Mouse (Mus musculus) spleen, adult 2 months (tissue): ENCODE measurements around the gene Rpl6.

ENCODE experiments used
- CTCF ChIP-seq: fragments of 200-500 bp; IDR thresholded peaks from 2 replicates; pipeline ENCODE4 v1.5.1; 2011; ENCODE audit warnings: mild to moderate bottlenecking, inconsistent platforms; ENCODE audit not compliant: insufficient read depth, insufficient read length, insufficient replicate concordance; ENCODE audit errors: extremely low read depth
- POLR2A ChIP-seq: fragments of 200-500 bp; IDR thresholded peaks from 2 replicates; pipeline ENCODE4 v1.6.1; 2011; ENCODE audit warnings: low read depth, low read length, inconsistent platforms

- TF ChIP-seq CTCF (no peak), POLR2A (no peak)
These were observed 6.3 kb downstream of the Rpl6 start for GRCm38 (mm10) chr5:121210601-121210924.
